Mouse (Mus musculus): Measurements from ENCODE around the gene Dpy19l3. TPM values are rescaled to one million over a fixed set of nuclear protein-coding genes. Genes with fewer than 3 reads are reported as not detected.
A peak's percentile ranks its signal among the peaks of the same experiment; 100 is the strongest.

The Dpy19l3 gene
- polyA plus RNA-seq, 1 experiment from 2014 or later: 43.7 TPM

DNA sequence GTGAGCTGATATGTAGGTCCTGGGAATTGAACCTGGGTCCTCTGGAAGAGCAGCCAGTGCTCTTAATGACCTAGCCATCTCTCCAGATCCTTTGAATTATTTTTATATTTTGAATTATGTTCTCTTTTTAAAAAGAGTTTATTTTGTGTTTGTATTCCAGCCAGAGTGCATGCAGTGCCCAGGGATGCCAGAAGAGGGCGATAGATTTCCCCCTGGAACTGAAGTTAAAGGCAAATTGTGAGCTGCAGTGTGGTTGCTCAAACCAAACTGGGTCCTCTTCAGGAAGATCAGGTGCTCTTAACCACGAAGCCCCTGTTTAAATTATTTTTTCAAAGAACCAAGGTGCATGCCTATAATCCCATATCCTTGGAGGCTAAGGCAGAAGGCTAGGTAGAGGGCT lies 5.3 kb upstream of the Dpy19l3 start:
- H3K27me3 ChIP-seq (ENCODE audit: control insufficient read depth, insufficient read depth, low read length): no peaks in the 10 kb centered on the region
- no peaks in the 10 kb centered on the region for H3K4me1 ChIP-seq (ENCODE audit: control insufficient read depth, insufficient read depth, low read length)
- H3K9ac ChIP-seq (ENCODE audit: low read length): no peak overlapping the region
- ATAC-seq (ENCODE audit: insufficient number of reproducible peaks, low FRiP score, low TSS enrichment, low read depth) (no peak), DNase-seq (ENCODE audit: low spot score) (peak; percentile 49)
- no peaks in the 10 kb centered on the region for H3K36me3 ChIP-seq (ENCODE audit: control insufficient read depth, insufficient read depth, low read length)
- no peak overlapping the region for H3K4me2 ChIP-seq (ENCODE audit: low read depth, severe bottlenecking)
- no peak overlapping the region for H3K4me3 ChIP-seq (ENCODE audit: low read depth, low read length)
- H3K27ac ChIP-seq (replicated peaks; ENCODE audit: low read depth, low read length): no peak overlapping the region
- no peaks in the 10 kb centered on the region for H3K9me3 ChIP-seq (ENCODE audit: control insufficient read depth, low read length)
- WGBS: 26% methylated on average over 2 of the region's 2 CpGs

- Histone ChIP-seq H3K4me3 (ENCODE audit: low read depth, low read length) (no peak overlapping the region), H3K9me3 (ENCODE audit: control insufficient read depth, low read length) (no peaks in the 10 kb centered on the region), H3K36me3 (ENCODE audit: control insufficient read depth, insufficient read depth, low read length) (no peaks in the 10 kb centered on the region), H3K9ac (ENCODE audit: low read length) (no peak overlapping the region), H3K4me2 (ENCODE audit: low read depth, severe bottlenecking) (no peak overlapping the region), H3K27ac (replicated peaks; ENCODE audit: low read depth, low read length) (no peak overlapping the region), H3K4me1 (ENCODE audit: control insufficient read depth, insufficient read depth, low read length) (peaks cover 3% of the 10 kb centered on the region; the same call in 1 of the 2 replicates), H3K27me3 (ENCODE audit: control insufficient read depth, insufficient read depth, low read length) (no peaks in the 10 kb centered on the region)
- ATAC-seq (ENCODE audit: insufficient number of reproducible peaks, low FRiP score, low TSS enrichment, low read depth): no peak
- 38% methylated on average over 14 of the region's 14 CpGs for WGBS
- peak; percentile 41 for DNase-seq (ENCODE audit: low spot score)
Measured at GRCm38 (mm10) chr7:35756510-35757440, 2.5 kb upstream of the Dpy19l3 start.

DNA sequence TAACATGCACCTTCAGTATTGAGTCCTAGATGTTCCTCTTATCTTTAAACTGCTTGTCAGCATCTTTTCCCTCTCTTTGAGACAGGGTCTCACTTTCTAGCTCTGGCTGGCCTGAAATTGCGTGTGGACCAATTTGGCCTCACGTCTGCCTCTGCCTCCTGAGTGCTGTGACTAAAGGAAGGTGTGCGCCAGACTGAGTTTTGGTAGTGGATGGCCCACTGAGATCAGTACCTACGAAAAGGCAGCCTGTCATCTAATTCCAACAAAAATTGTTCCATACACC lies 573 bp upstream of the Dpy19l3 start:
- ATAC-seq (ENCODE audit: insufficient number of reproducible peaks, low FRiP score, low TSS enrichment, low read depth): no peak
- no peaks in the 10 kb centered on the region for H3K9me3 ChIP-seq (ENCODE audit: control insufficient read depth, low read length)
- H3K36me3 ChIP-seq (ENCODE audit: control insufficient read depth, insufficient read depth, low read length): no peaks in the 10 kb centered on the region
- no peaks in the 10 kb centered on the region for H3K27me3 ChIP-seq (ENCODE audit: control insufficient read depth, insufficient read depth, low read length)
- peak overlapping the region; percentile 86 for H3K4me3 ChIP-seq (ENCODE audit: low read depth, low read length)
- peak overlapping the region; percentile 73 for H3K9ac ChIP-seq (ENCODE audit: low read length)
- DNase-seq (ENCODE audit: low spot score): no peak
- H3K27ac ChIP-seq (replicated peaks; ENCODE audit: low read depth, low read length): peak overlapping the region; percentile 9; the same call in 1 of the 2 replicates
- WGBS: 67% methylated on average over 4 of the region's 4 CpGs
- H3K4me2 ChIP-seq (ENCODE audit: low read depth, severe bottlenecking): peak overlapping the region; percentile 84
- peaks cover 3% of the 10 kb centered on the region; the same call in 1 of the 2 replicates for H3K4me1 ChIP-seq (ENCODE audit: control insufficient read depth, insufficient read depth, low read length)

- ATAC-seq (ENCODE audit: insufficient number of reproducible peaks, low FRiP score, low TSS enrichment, low read depth) (no peak), DNase-seq (ENCODE audit: low spot score) (no peak)
- H3K9me3 ChIP-seq (ENCODE audit: control insufficient read depth, low read length): no peaks in the 10 kb centered on the region
- peak overlapping the region; percentile 73 for H3K9ac ChIP-seq (ENCODE audit: low read length)
- H3K4me1 ChIP-seq (ENCODE audit: control insufficient read depth, insufficient read depth, low read length): peaks cover 3% of the 10 kb centered on the region; the same call in 1 of the 2 replicates
- no peaks in the 10 kb centered on the region for H3K27me3 ChIP-seq (ENCODE audit: control insufficient read depth, insufficient read depth, low read length)
- H3K36me3 ChIP-seq (ENCODE audit: control insufficient read depth, insufficient read depth, low read length): peaks cover 5% of the 10 kb centered on the region; the same call in 1 of the 2 replicates
- peak overlapping the region; percentile 84 for H3K4me2 ChIP-seq (ENCODE audit: low read depth, severe bottlenecking)
- WGBS: 7% methylated on average over 15 of the region's 15 CpGs
- no peak overlapping the region for H3K27ac ChIP-seq (replicated peaks; ENCODE audit: low read depth, low read length)
- H3K4me3 ChIP-seq (ENCODE audit: low read depth, low read length): peak overlapping the region; percentile 86
Measured at GRCm38 (mm10) chr7:35753319-35754032, 778 bp downstream of the Dpy19l3 start.

DNA sequence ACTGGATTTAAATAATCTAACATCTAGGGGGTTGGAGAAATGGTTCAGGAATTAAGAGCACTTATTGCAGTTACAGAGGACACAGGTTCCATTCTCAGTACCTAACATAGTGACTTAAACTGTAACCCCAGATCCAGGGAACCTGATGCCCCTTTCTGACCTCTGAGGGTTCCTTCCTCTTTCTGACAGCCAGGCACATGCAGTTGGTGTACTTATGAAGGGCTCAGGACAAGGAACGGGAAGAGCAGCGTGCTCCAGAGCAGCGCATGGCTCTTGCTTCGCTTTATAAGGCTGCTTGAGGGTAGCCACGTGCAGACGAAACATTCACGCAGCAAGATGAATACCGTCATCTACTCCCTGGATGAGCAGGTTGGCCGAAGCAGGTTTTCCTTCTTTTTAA lies 3.4 kb downstream of the Dpy19l3 start:
- ATAC-seq (ENCODE audit: insufficient number of reproducible peaks, low FRiP score, low TSS enrichment, low read depth) (no peak), DNase-seq (ENCODE audit: low spot score) (no peak)
- no peak overlapping the region for H3K4me2 ChIP-seq (ENCODE audit: low read depth, severe bottlenecking)
- H3K9ac ChIP-seq (ENCODE audit: low read length): no peak overlapping the region
- H3K27me3 ChIP-seq (ENCODE audit: control insufficient read depth, insufficient read depth, low read length): no peaks in the 10 kb centered on the region
- no peak overlapping the region for H3K4me3 ChIP-seq (ENCODE audit: low read depth, low read length)
- WGBS: 95% methylated on average over 9 of the region's 9 CpGs
- peaks cover 10% of the 10 kb centered on the region; the same call in 1 of the 2 replicates for H3K36me3 ChIP-seq (ENCODE audit: control insufficient read depth, insufficient read depth, low read length)
- peaks cover 3% of the 10 kb centered on the region; the same call in 1 of the 2 replicates for H3K4me1 ChIP-seq (ENCODE audit: control insufficient read depth, insufficient read depth, low read length)
- no peaks in the 10 kb centered on the region for H3K9me3 ChIP-seq (ENCODE audit: control insufficient read depth, low read length)
- H3K27ac ChIP-seq (replicated peaks; ENCODE audit: low read depth, low read length): no peak overlapping the region

GRCm38 (mm10) chr7:35747397-35747964 lies 6.8 kb downstream of the Dpy19l3 start:
- Histone ChIP-seq H3K27me3 (ENCODE audit: control insufficient read depth, insufficient read depth, low read length) (no peaks in the 10 kb centered on the region), H3K36me3 (ENCODE audit: control insufficient read depth, insufficient read depth, low read length) (peaks cover 10% of the 10 kb centered on the region; the same call in 1 of the 2 replicates), H3K4me1 (ENCODE audit: control insufficient read depth, insufficient read depth, low read length) (no peaks in the 10 kb centered on the region), H3K4me3 (ENCODE audit: low read depth, low read length) (no peak overlapping the region), H3K9ac (ENCODE audit: low read length) (no peak overlapping the region), H3K4me2 (ENCODE audit: low read depth, severe bottlenecking) (no peak overlapping the region), H3K27ac (replicated peaks; ENCODE audit: low read depth, low read length) (no peak overlapping the region), H3K9me3 (ENCODE audit: control insufficient read depth, low read length) (no peaks in the 10 kb centered on the region)
- WGBS: 85% methylated on average over 14 of the region's 14 CpGs
- peak; percentile 60; the same call in 1 of the 2 replicates for ATAC-seq (ENCODE audit: insufficient number of reproducible peaks, low FRiP score, low TSS enrichment, low read depth)
- DNase-seq (ENCODE audit: low spot score): no peak

DNA sequence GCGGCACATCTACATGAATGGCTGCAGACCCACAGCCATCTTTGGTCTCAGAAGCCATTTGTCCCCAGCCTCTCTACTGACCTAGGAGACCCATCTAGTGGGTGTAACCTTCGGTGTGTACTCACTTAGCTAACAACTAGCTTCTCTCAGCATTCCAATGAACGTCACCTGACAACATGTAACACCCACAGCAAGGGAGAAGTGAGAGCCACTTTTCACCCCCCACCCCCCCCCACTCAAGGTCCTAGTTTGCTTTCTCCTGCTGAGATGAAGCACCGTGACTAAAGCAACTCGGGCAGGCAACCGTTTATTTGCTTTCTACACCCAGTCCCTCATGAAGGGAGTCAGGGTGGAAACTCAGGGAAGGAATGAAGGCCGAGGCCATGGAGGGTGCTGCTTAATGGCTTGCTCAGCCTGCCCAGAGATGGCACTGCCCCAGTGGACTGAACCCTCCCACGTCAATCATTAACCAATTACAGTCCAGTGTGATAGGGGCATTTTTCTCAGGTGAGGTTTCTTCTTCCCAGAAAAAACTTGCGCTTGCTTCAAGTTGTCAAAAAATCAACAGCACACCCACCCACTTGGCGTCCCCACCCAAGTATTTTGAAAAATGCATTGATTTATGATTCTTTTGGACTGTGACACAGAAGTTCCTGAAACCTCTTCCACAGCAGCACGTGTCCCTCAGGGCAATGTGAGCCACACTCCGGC lies 7.4 kb downstream of the Dpy19l3 start:
- Histone ChIP-seq H3K9me3 (ENCODE audit: control insufficient read depth, low read length) (no peaks in the 10 kb centered on the region), H3K4me3 (ENCODE audit: low read depth, low read length) (no peak overlapping the region), H3K4me2 (ENCODE audit: low read depth, severe bottlenecking) (no peak overlapping the region), H3K36me3 (ENCODE audit: control insufficient read depth, insufficient read depth, low read length) (peaks cover 10% of the 10 kb centered on the region; the same call in 1 of the 2 replicates), H3K9ac (ENCODE audit: low read length) (no peak overlapping the region), H3K27ac (replicated peaks; ENCODE audit: low read depth, low read length) (no peak overlapping the region), H3K4me1 (ENCODE audit: control insufficient read depth, insufficient read depth, low read length) (no peaks in the 10 kb centered on the region), H3K27me3 (ENCODE audit: control insufficient read depth, insufficient read depth, low read length) (no peaks in the 10 kb centered on the region)
- no peak for DNase-seq (ENCODE audit: low spot score)
- WGBS: 86% methylated on average over 12 of the region's 12 CpGs
- ATAC-seq (ENCODE audit: insufficient number of reproducible peaks, low FRiP score, low TSS enrichment, low read depth): no peak

DNA sequence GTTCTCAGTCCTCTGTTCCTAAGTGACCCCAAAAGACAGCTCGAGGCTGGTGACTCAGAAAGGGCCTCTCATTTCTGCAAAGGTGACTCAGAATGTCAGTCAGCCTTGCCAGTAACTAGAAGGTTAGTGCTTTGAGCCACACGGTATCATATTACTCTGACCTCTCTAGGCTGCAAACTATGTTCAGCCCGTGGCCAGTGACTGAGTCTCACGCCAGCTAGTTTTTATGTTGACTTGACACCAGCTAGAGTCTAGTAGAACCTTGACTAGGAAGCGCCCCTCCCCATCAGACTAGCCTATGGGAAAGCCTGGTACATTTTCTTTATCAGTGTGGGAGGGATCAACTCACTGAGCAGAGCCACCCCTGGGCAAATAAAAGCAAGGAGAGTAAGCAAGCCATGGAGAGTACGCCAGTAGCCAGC lies 9.0 kb downstream of the Dpy19l3 start:
- Histone ChIP-seq H3K4me3 (ENCODE audit: low read depth, low read length) (no peak overlapping the region), H3K9ac (ENCODE audit: low read length) (no peak overlapping the region), H3K4me2 (ENCODE audit: low read depth, severe bottlenecking) (no peak overlapping the region), H3K27ac (replicated peaks; ENCODE audit: low read depth, low read length) (no peak overlapping the region), H3K27me3 (ENCODE audit: control insufficient read depth, insufficient read depth, low read length) (no peaks in the 10 kb centered on the region), H3K4me1 (ENCODE audit: control insufficient read depth, insufficient read depth, low read length) (no peaks in the 10 kb centered on the region), H3K36me3 (ENCODE audit: control insufficient read depth, insufficient read depth, low read length) (peaks cover 10% of the 10 kb centered on the region; the same call in 1 of the 2 replicates), H3K9me3 (ENCODE audit: control insufficient read depth, low read length) (no peaks in the 10 kb centered on the region)
- ATAC-seq (ENCODE audit: insufficient number of reproducible peaks, low FRiP score, low TSS enrichment, low read depth): no peak
- DNase-seq (ENCODE audit: low spot score): no peak
- 71% methylated on average over 6 of the region's 6 CpGs for WGBS

All from limb, embryonic 11.5 days (tissue).